Mouse (Mus musculus) kidney, postnatal 0 days (tissue): ENCODE results near the gene Serpinc1. TPM values are rescaled to one million over a fixed set of nuclear protein-coding genes. Genes with fewer than 3 reads are reported as not detected.

Experiments
- ATAC-seq: fragments of 200-750 bp; cut with Nextera tagmentation; replicated peaks from 2 replicates; pipeline ENCODE4 v1.8.0; 2017; ENCODE audit warnings: low read depth, moderate number of reproducible peaks, moderate TSS enrichment, moderate library complexity; ENCODE audit not compliant: low FRiP score
- DNase-seq: peaks from one replicate; pipeline ENCODE4 v3.0.0-alpha.2; 2016; ENCODE audit warnings: low spot score
- H3K27ac ChIP-seq: fragments of 300-500 bp; sonication (generic); 2 replicates; pipeline ENCODE4 v1.5.1; 2014; ENCODE audit warnings: mild to moderate bottlenecking
- H3K27me3 ChIP-seq: fragments of 300-500 bp; sonication (generic); 2 replicates; pipeline ENCODE4 v1.6.1; 2014; ENCODE audit warnings: low read length, mixed read lengths; ENCODE audit not compliant: insufficient read depth
- H3K36me3 ChIP-seq: fragments of 300-500 bp; sonication (generic); 2 replicates; pipeline ENCODE4 v1.6.1; 2014; ENCODE audit warnings: low read length, mixed read lengths; ENCODE audit not compliant: insufficient read depth
- H3K4me1 ChIP-seq: fragments of 300-500 bp; sonication (generic); replicated peaks from 2 replicates; pipeline ENCODE4 v1.6.1; 2014; ENCODE audit warnings: antibody characterized with exemption, low read length, mixed read lengths; ENCODE audit not compliant: insufficient read depth
- H3K4me2 ChIP-seq: fragments of 300-500 bp; sonication (generic); 2 replicates; pipeline ENCODE4 v1.6.1; 2014; ENCODE audit warnings: mild to moderate bottlenecking, low read length, moderate library complexity, mixed read lengths
- H3K4me3 ChIP-seq: fragments of 300-500 bp; sonication (generic); replicated peaks from 2 replicates; pipeline ENCODE4 v1.5.1; 2014; ENCODE audit warnings: low read depth, low read length
- H3K9ac ChIP-seq: fragments of 300-500 bp; sonication (generic); 2 replicates; pipeline ENCODE4 v1.6.1; 2014; ENCODE audit warnings: low read depth, low read length
- H3K9me3 ChIP-seq: fragments of 300-500 bp; sonication (generic); replicated peaks from 2 replicates; pipeline ENCODE4 v1.6.1; 2016; ENCODE audit warnings: low read length, inconsistent platforms, mixed read lengths
- CTCF ChIP-seq: IDR thresholded peaks from 2 replicates; pipeline ENCODE4 v1.5.1; 2016; ENCODE audit warnings: antibody characterized with exemption, low read depth, mild to moderate bottlenecking, moderate library complexity
- WGBS: fragments of 180-500 bp; shearing (Covaris S2); extraction: QIAGEN DNeasy Blood & Tissue Kit; methylation state at CpG from one replicate; pipeline ENCODE4 v1.1.7; 2014; 5-methylcytosine and 5-hydroxymethylcytosine counted together
- polyA plus RNA-seq: library from polyadenylated mRNA; unstranded; fragments of >200 nt; fragmentation: Nextera tagmentation; extraction: Ambion mirVana; gene quantifications from 2 replicates; pipeline ENCODE4 v1.2.1, GENCODE M21; 2015

The Serpinc1 gene
- polyA plus RNA-seq, 1 experiment from 2014 or later, result 1.8 TPM

DNA sequence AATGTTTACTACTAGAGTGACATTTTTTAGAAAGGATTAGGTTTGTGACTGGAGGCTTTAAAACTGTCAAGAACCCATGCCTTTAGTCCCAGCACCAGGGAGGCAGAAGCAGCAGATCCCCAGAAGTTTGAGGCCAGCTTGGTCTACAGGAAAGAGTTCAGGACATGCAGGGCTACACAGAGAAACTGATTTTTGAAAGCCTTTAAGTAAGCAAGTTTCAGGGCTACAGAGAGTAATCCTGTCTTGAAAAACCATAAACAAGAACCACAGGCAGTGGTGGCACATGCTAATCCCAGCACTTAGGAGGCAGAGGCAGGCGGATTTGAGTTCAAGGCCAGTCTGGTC is 62.0 kb downstream of the Serpinc1 start:
- no peak for TF ChIP-seq CTCF
- Histone ChIP-seq H3K9me3 (no peaks in the 10 kb centered on the region), H3K4me3 (no peak overlapping the region), H3K9ac (no peak overlapping the region), H3K27me3 (no peaks in the 10 kb centered on the region), H3K27ac (peak overlapping the region; percentile 32), H3K4me1 (peaks cover 6% of the 10 kb centered on the region; the same call in 1 of the 2 replicates), H3K36me3 (peaks cover 32% of the 10 kb centered on the region), H3K4me2 (no peak overlapping the region)
- WGBS, result 47% methylated on average over 1 of the region's 1 CpGs
- ATAC-seq (no peak), DNase-seq (no peak)

DNA sequence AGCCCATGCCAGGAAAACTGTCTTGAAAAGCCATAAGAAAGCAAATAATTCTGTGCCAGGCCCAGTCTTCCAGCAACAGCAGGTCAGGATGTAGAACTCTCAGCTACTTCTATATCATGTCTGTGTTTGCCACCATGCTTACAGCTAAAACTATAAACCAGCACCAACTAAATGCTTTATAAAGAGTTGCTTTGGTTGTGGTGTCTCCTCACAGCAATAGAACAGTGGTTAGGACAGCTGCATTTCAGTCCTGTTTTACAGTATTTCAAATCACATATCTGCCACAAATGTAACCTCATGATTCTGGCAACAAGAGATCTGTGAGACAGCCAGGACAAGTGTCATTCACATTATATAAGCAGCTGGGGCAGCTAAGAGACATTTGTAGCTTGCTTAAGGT is 62.5 kb downstream of the Serpinc1 start:
- no peaks in the 10 kb centered on the region for H3K9me3 ChIP-seq
- ATAC-seq, result no peak
- H3K27me3 ChIP-seq, result no peaks in the 10 kb centered on the region
- no peak for DNase-seq
- H3K9ac ChIP-seq, result no peak overlapping the region
- no peak for TF ChIP-seq CTCF
- H3K36me3 ChIP-seq, result peaks cover 36% of the 10 kb centered on the region
- H3K4me2 ChIP-seq, result no peak overlapping the region
- no peak overlapping the region for H3K4me3 ChIP-seq
- H3K4me1 ChIP-seq, result peaks cover 6% of the 10 kb centered on the region; the same call in 1 of the 2 replicates
- no peak overlapping the region for H3K27ac ChIP-seq

DNA sequence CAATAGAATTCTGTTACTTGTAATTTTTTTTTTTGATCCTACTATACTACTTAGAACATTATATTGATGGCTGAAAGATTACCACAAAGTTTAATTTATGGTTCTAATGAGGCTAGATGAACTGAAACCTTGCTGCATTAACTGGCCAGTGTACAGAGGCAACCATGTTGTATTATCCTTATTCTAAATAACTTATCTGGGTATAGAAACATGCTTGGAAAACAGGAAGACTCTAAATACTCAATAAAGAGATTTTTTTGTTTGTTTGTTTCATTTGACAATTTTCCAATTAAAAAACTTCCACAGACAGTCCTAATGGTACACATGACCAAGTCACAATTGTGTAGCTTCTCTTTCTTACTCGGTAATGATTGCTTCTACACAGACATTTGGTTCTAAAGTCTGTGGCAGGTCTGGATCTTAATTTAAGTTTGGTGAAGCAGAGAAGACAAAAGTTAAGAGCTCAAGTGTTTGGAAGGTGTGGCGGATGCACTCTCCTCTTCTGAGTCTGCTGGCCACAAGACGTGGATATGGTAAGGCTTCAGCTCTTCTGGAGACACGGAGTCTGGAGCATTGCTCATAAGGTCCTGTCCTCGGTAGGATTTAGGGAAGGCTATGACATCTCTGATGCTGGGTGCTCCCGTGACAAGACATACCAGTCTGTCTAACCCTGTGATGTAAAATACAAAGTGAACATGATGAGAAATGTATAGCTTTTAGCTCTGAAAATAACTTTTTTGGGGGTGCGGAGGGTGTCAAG is 63.1 kb downstream of the Serpinc1 start:
- no peak overlapping the region for H3K9ac ChIP-seq
- no peak overlapping the region for H3K4me3 ChIP-seq
- no peaks in the 10 kb centered on the region for H3K27me3 ChIP-seq
- no peak for TF ChIP-seq CTCF
- no peak for DNase-seq
- WGBS, result 85% methylated on average over 7 of the region's 7 CpGs
- peaks cover 6% of the 10 kb centered on the region; the same call in 1 of the 2 replicates for H3K4me1 ChIP-seq
- no peaks in the 10 kb centered on the region for H3K9me3 ChIP-seq
- ATAC-seq, result no peak
- peaks cover 42% of the 10 kb centered on the region for H3K36me3 ChIP-seq
- H3K4me2 ChIP-seq, result no peak overlapping the region
- H3K27ac ChIP-seq, result no peak overlapping the region

DNA sequence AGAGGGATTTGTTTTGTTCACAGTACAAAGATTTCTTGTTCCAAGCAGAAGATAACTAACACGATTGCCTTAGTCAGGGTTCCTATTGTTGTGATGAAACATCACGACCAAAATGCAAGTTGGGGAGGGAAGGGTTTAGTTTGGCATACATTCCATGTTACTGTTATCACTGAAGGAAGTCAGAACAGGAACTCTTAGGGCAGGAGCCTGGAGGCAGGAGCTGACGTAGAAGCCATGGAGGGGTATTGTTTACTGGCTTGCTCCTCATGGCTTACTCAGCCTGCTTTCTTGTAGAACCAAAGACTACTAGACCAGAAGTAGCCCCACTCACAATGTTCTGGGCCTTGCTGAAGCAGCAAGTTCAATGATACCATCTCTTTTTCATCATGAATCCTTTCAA is 68.6 kb downstream of the Serpinc1 start:
- Histone ChIP-seq H3K4me2 (no peak overlapping the region), H3K9me3 (no peaks in the 10 kb centered on the region), H3K27me3 (no peaks in the 10 kb centered on the region), H3K36me3 (0 out of 2 replicates have a peak, but pooled peaks cover 25% of the 10 kb centered on the region), H3K27ac (no peak overlapping the region), H3K9ac (no peak overlapping the region), H3K4me3 (no peak overlapping the region), H3K4me1 (no peaks in the 10 kb centered on the region)
- TF ChIP-seq CTCF, result no peak
- WGBS, result 86% methylated on average over 3 of the region's 3 CpGs
- ATAC-seq, result no peak
- DNase-seq, result no peak

Other genes starting within 250 kb of the Serpinc1 start
- 10.7 and 12.0 TPM in 2 replicates for gene Rabgap1l, start 185.4 kb upstream of the Serpinc1 start, polyA plus RNA-seq
- 5.9 and 6.4 TPM in 2 replicates for gene Rc3h1, start 72.2 kb upstream of the Serpinc1 start, polyA plus RNA-seq
- 5.1 and 7.4 TPM in 2 replicates for gene Zbtb37, start 56.3 kb downstream of the Serpinc1 start, polyA plus RNA-seq
- 23.5 and 25.8 TPM in 2 replicates for gene Dars2, start 92.1 kb downstream of the Serpinc1 start, polyA plus RNA-seq
- gene Cenpl, start 92.1 kb downstream of the Serpinc1 start, polyA plus RNA-seq, result 16.7 and 17.8 TPM in 2 replicates
- gene Klhl20, start 152.9 kb downstream of the Serpinc1 start, polyA plus RNA-seq, result 10.4 and 10.8 TPM in 2 replicates
- 4.5 and 4.8 TPM in 2 replicates for gene Ankrd45, start 164.1 kb downstream of the Serpinc1 start, polyA plus RNA-seq
- 0.11 and 0.16 TPM in 2 replicates for gene Tex50, start 180.7 kb downstream of the Serpinc1 start, polyA plus RNA-seq